Mouse (Mus musculus): ENCODE measurements around the gene Cdr2l. TPM values are rescaled to one million over a fixed set of nuclear protein-coding genes. Genes with fewer than 3 reads are reported as not detected.

The Cdr2l gene
- polyA plus RNA-seq, 1 experiment from 2014 or later: 1.3 TPM

DNA sequence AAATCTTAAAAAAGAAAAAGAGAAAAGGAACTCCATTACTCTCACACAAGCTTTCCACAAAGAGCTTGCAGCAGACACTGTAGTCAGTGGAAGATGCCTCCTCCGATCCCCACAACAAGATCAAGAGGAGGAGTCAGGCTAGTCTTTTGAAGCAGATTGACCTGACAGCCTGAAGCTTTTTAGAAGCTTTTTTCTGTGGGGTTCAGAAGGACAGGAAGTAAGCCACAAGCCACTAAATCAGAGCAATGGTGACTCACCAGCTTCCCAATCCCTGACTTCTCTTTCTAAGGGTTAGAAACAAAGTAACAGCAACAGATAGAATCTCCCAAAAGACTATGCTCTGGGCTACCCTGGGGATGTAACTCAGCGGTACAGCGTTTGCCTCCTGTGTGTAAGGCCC, 57.6 kb downstream of the Cdr2l start:
- H3K36me3 ChIP-seq (ENCODE audit: control insufficient read depth, insufficient read depth): no peaks in the 10 kb centered on the region
- ATAC-seq (ENCODE audit: low read depth): no peak
- no peak overlapping the region for H3K9ac ChIP-seq (ENCODE audit: low read depth, low read length)
- H3K4me1 ChIP-seq (ENCODE audit: control insufficient read depth, low read depth, low read length): peaks cover 8% of the 10 kb centered on the region
- peaks cover 19% of the 10 kb centered on the region for H3K27me3 ChIP-seq (ENCODE audit: control insufficient read depth, insufficient read depth, low read depth, low read length)
- peaks cover 4% of the 10 kb centered on the region; the same call in 1 of the 2 replicates for H3K9me3 ChIP-seq (replicated peaks; ENCODE audit: control insufficient read depth, low read length)
- WGBS (ENCODE audit: insufficient replicate concordance): 61% methylated on average over 3 of the region's 3 CpGs
- H3K4me3 ChIP-seq (ENCODE audit: low read depth, low read length): no peak overlapping the region
- no peak overlapping the region for H3K27ac ChIP-seq (ENCODE audit: low read length)
- no peak overlapping the region for H3K4me2 ChIP-seq (ENCODE audit: low read depth, low read length)

DNA sequence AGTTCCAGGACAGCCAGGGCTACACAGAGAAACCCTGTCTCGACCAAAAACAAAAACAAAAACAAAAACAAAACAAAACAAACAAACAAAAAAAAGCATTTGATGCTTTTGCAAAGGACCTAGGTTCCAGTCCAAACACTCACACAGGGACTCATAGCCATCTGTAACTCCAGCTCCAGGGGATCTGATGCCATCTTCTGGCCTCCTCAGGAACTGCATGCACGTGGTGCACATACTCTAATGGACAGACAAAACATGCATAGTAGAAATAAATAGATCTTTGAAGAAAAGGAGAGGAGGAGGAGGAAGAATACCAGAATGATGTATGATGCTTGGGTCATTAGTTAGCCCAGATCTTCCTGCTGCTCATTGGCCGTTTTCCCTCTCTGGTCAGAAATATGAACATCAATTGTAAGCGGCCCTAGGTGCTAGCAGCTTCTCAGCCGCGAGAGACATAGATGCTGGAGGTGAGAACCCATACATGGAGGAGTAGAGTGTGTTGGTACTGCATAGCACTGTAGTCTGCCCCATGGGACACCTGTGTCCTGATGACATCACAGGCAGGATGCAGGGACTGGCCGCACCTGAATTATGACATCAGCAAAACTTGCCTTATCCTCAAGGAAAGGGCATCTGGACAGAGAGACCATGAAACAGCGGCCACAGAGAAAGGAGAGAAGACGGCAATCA, 58.3 kb downstream of the Cdr2l start, which contains the start of gene Trim80:
TSS of gene Trim80 (plus strand) at position 640 of the 690 bp plus-strand sequence.
- H3K9ac ChIP-seq (ENCODE audit: low read depth, low read length): no peak within 1 kb of the TSS
- no peak within 1 kb of the TSS for H3K4me2 ChIP-seq (ENCODE audit: low read depth, low read length)
- peaks cover 8% of the 10 kb centered on the region for H3K4me1 ChIP-seq (ENCODE audit: control insufficient read depth, low read depth, low read length)
- 77% methylated on average over 9 of the region's 9 CpGs for WGBS (ENCODE audit: insufficient replicate concordance)
- H3K27ac ChIP-seq (ENCODE audit: low read length): no peak within 1 kb of the TSS
- H3K27me3 ChIP-seq (ENCODE audit: control insufficient read depth, insufficient read depth, low read depth, low read length): peaks cover 13% of the 10 kb centered on the region
- ATAC-seq (ENCODE audit: low read depth): no peak
- H3K4me3 ChIP-seq (ENCODE audit: low read depth, low read length): no peak within 1 kb of the TSS
- no peaks in the 10 kb centered on the region for H3K36me3 ChIP-seq (ENCODE audit: control insufficient read depth, insufficient read depth)
- peaks cover 4% of the 10 kb centered on the region; the same call in 1 of the 2 replicates for H3K9me3 ChIP-seq (replicated peaks; ENCODE audit: control insufficient read depth, low read length)

DNA sequence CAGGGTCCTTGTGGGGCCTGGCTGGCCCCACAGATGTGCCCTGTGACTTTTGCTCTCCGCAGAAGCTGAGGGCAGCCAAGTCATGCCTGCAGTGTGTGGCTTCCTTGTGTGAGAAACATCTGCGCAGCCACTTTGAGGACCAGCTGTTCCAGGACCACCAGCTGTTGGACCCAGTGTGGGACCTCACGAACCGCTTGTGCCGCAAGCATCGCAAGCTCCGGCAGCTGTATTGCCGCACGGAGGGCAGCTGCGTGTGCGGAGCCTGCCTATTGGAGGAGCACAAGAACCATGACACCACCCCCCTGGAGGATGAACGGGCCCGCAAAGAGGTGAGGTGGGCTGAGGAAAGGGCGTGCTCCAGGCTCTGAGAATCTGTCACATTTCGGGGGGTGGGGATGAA, 59.7 kb downstream of the Cdr2l start:
- H3K27ac ChIP-seq (ENCODE audit: low read length): no peak overlapping the region
- 47% methylated on average over 15 of the region's 15 CpGs for WGBS (ENCODE audit: insufficient replicate concordance)
- ATAC-seq (ENCODE audit: low read depth): no peak
- no peak overlapping the region for H3K4me2 ChIP-seq (ENCODE audit: low read depth, low read length)
- H3K9ac ChIP-seq (ENCODE audit: low read depth, low read length): no peak overlapping the region
- H3K36me3 ChIP-seq (ENCODE audit: control insufficient read depth, insufficient read depth): no peaks in the 10 kb centered on the region
- peaks cover 4% of the 10 kb centered on the region; the same call in 1 of the 2 replicates for H3K9me3 ChIP-seq (replicated peaks; ENCODE audit: control insufficient read depth, low read length)
- peaks cover under 1% of the 10 kb centered on the region; the same call in 1 of the 2 replicates for H3K27me3 ChIP-seq (ENCODE audit: control insufficient read depth, insufficient read depth, low read depth, low read length)
- no peak overlapping the region for H3K4me3 ChIP-seq (ENCODE audit: low read depth, low read length)
- H3K4me1 ChIP-seq (ENCODE audit: control insufficient read depth, low read depth, low read length): peaks cover 4% of the 10 kb centered on the region; the same call in 1 of the 2 replicates

Other genes with a start within 250 kb of the Cdr2l start
- 4.0 and 5.5 TPM in 2 replicates for gene Cd300lf, start 247.9 kb upstream of the Cdr2l start, polyA plus RNA-seq (2015; fragmentation: Nextera tagmentation; extraction: Ambion mirVana)
- 78.8 and 88.7 TPM in 2 replicates for gene Slc9a3r1, start 218.6 kb upstream of the Cdr2l start, polyA plus RNA-seq (2015; fragmentation: Nextera tagmentation; extraction: Ambion mirVana)
- gene Tmem104, start 194.4 kb upstream of the Cdr2l start, polyA plus RNA-seq (2015; fragmentation: Nextera tagmentation; extraction: Ambion mirVana): 5.9 and 6.4 TPM in 2 replicates
- gene Nat9, start 194.1 kb upstream of the Cdr2l start, polyA plus RNA-seq (2015; fragmentation: Nextera tagmentation; extraction: Ambion mirVana): 12.7 TPM in 2 replicates
- gene Grin2c, start 114.7 kb upstream of the Cdr2l start, polyA plus RNA-seq (2015; fragmentation: Nextera tagmentation; extraction: Ambion mirVana): 0.05 and 0.09 TPM in 2 replicates
- gene Fdxr, start 104.9 kb upstream of the Cdr2l start, polyA plus RNA-seq (2015; fragmentation: Nextera tagmentation; extraction: Ambion mirVana): 19.5 and 21.7 TPM in 2 replicates
- gene Fads6, start 84.3 kb upstream of the Cdr2l start, polyA plus RNA-seq (2015; fragmentation: Nextera tagmentation; extraction: Ambion mirVana): 4.4 and 4.5 TPM in 2 replicates
- not detected in 2 replicates for gene Otop2, start 74.8 kb upstream of the Cdr2l start, polyA plus RNA-seq (2015; fragmentation: Nextera tagmentation; extraction: Ambion mirVana)
- 0.09 and 0.13 TPM in 2 replicates for gene Ush1g, start 59.9 kb upstream of the Cdr2l start, polyA plus RNA-seq (2015; fragmentation: Nextera tagmentation; extraction: Ambion mirVana)
- gene Otop3, start 47.2 kb upstream of the Cdr2l start, polyA plus RNA-seq (2015; fragmentation: Nextera tagmentation; extraction: Ambion mirVana): 0.11 TPM in 1 of 2 replicates, not detected in the other
- gene Hid1, start 14.2 kb upstream of the Cdr2l start, polyA plus RNA-seq (2015; fragmentation: Nextera tagmentation; extraction: Ambion mirVana): 1.3 and 1.9 TPM in 2 replicates
- gene Mrpl58, start 21.8 kb downstream of the Cdr2l start, polyA plus RNA-seq (2015; fragmentation: Nextera tagmentation; extraction: Ambion mirVana): 68.8 and 71.7 TPM in 2 replicates
- gene Atp5h, start 38.0 kb downstream of the Cdr2l start, polyA plus RNA-seq (2015; fragmentation: Nextera tagmentation; extraction: Ambion mirVana): 482 and 528 TPM in 2 replicates
- gene Kctd2, start 38.2 kb downstream of the Cdr2l start, polyA plus RNA-seq (2015; fragmentation: Nextera tagmentation; extraction: Ambion mirVana): 0.70 and 1.0 TPM in 2 replicates
- gene Trim80, start 58.6 kb downstream of the Cdr2l start, polyA plus RNA-seq (2015; fragmentation: Nextera tagmentation; extraction: Ambion mirVana): 0.84 and 1.1 TPM in 2 replicates
- gene Slc16a5, start 80.6 kb downstream of the Cdr2l start, polyA plus RNA-seq (2015; fragmentation: Nextera tagmentation; extraction: Ambion mirVana): 0.21 and 0.51 TPM in 2 replicates
- 3.7 TPM in 2 replicates for gene Armc7, start 93.8 kb downstream of the Cdr2l start, polyA plus RNA-seq (2015; fragmentation: Nextera tagmentation; extraction: Ambion mirVana)
- 32.0 and 36.3 TPM in 2 replicates for gene Nt5c, start 109.9 kb downstream of the Cdr2l start, polyA plus RNA-seq (2015; fragmentation: Nextera tagmentation; extraction: Ambion mirVana)
- 190 and 209 TPM in 2 replicates for gene Jpt1, start 132.5 kb downstream of the Cdr2l start, polyA plus RNA-seq (2015; fragmentation: Nextera tagmentation; extraction: Ambion mirVana)
- 270 and 312 TPM in 2 replicates for gene Sumo2, start 154.4 kb downstream of the Cdr2l start, polyA plus RNA-seq (2015; fragmentation: Nextera tagmentation; extraction: Ambion mirVana)
- 94.4 and 96.5 TPM in 2 replicates for gene Nup85, start 182.5 kb downstream of the Cdr2l start, polyA plus RNA-seq (2015; fragmentation: Nextera tagmentation; extraction: Ambion mirVana)
- 47.6 and 49.5 TPM in 2 replicates for gene Mrps7, start 222.0 kb downstream of the Cdr2l start, polyA plus RNA-seq (2015; fragmentation: Nextera tagmentation; extraction: Ambion mirVana)
- 7.9 TPM in 2 replicates for gene Gga3, start 222.1 kb downstream of the Cdr2l start, polyA plus RNA-seq (2015; fragmentation: Nextera tagmentation; extraction: Ambion mirVana)
- gene Mif4gd, start 231.1 kb downstream of the Cdr2l start, polyA plus RNA-seq (2015; fragmentation: Nextera tagmentation; extraction: Ambion mirVana): 28.4 and 28.6 TPM in 2 replicates
- gene Slc25a19, start 246.4 kb downstream of the Cdr2l start, polyA plus RNA-seq (2015; fragmentation: Nextera tagmentation; extraction: Ambion mirVana): 8.7 and 8.8 TPM in 2 replicates